Mouse (Mus musculus) forebrain, embryonic 11.5 days (tissue): Measurements from ENCODE around the gene Nrp1. TPM values are rescaled to one million over a fixed set of nuclear protein-coding genes. Genes with fewer than 3 reads are reported as not detected.

Experiments
- ATAC-seq: fragments of 200-750 bp; cut with Nextera tagmentation; replicated peaks from 2 replicates; pipeline ENCODE4 v1.8.0; 2017; ENCODE audit warnings: moderate TSS enrichment; ENCODE audit not compliant: low FRiP score
- DNase-seq: peaks from one replicate; pipeline ENCODE4 v3.0.0-alpha.2; 2017; ENCODE audit warnings: low spot score
- H3K27ac ChIP-seq: fragments of 300-500 bp; sonication (generic); 2 replicates; pipeline ENCODE4 v1.5.1; 2014; ENCODE audit warnings: low read depth, low read length
- H3K27me3 ChIP-seq: fragments of 300-500 bp; sonication (generic); 2 replicates; pipeline ENCODE4 v1.6.1; 2014; ENCODE audit warnings: mild to moderate bottlenecking, low read length, mixed read lengths; ENCODE audit not compliant: control insufficient read depth, insufficient read depth
- H3K36me3 ChIP-seq: fragments of 300-500 bp; sonication (generic); 2 replicates; pipeline ENCODE4 v1.6.1; 2014; ENCODE audit warnings: mild to moderate bottlenecking, low read length, moderate library complexity, mixed read lengths; ENCODE audit not compliant: control insufficient read depth, insufficient read depth
- H3K4me1 ChIP-seq: fragments of 300-500 bp; sonication (generic); replicated peaks from 2 replicates; pipeline ENCODE4 v1.6.1; 2014; ENCODE audit warnings: low read length, mixed read lengths; ENCODE audit not compliant: control insufficient read depth, insufficient read depth
- H3K4me2 ChIP-seq: fragments of 300-500 bp; sonication (generic); 2 replicates; pipeline ENCODE4 v1.6.1; 2014; ENCODE audit warnings: low read depth, mild to moderate bottlenecking, low read length, moderate library complexity, mixed read lengths; ENCODE audit not compliant: severe bottlenecking
- H3K4me3 ChIP-seq: fragments of 300-500 bp; sonication (generic); 2 replicates; pipeline ENCODE4 v1.5.1; 2014; ENCODE audit warnings: low read depth, low read length
- H3K9ac ChIP-seq: fragments of 300-500 bp; sonication (generic); 2 replicates; pipeline ENCODE4 v1.6.1; 2014; ENCODE audit warnings: low read length
- H3K9me3 ChIP-seq: fragments of 300-500 bp; sonication (generic); 2 replicates; pipeline ENCODE4 v1.6.1; 2016; ENCODE audit warnings: low read length, mixed read lengths; ENCODE audit not compliant: control insufficient read depth
- WGBS: fragments of 180-500 bp; shearing (Covaris S2); extraction: QIAGEN DNeasy Blood & Tissue Kit; methylation state at CpG from one replicate; pipeline ENCODE4 v1.1.7; 2014; 5-methylcytosine and 5-hydroxymethylcytosine counted together
- polyA plus RNA-seq: library from polyadenylated mRNA; unstranded; fragments of >200 nt; fragmentation: Nextera tagmentation; extraction: Ambion mirVana; gene quantifications from 2 replicates; pipeline ENCODE4 v1.2.1, GENCODE M21; 2014

Gene Nrp1
- polyA plus RNA-seq, 1 experiment from 2014 or later, result 28.3 TPM

- no peak overlapping the region for H3K9ac ChIP-seq
- H3K27me3 ChIP-seq, result no peaks in the 10 kb centered on the region
- 96% methylated on average over 2 of the region's 2 CpGs for WGBS
- H3K36me3 ChIP-seq, result no peaks in the 10 kb centered on the region
- no peak for ATAC-seq
- no peak for DNase-seq
- no peak overlapping the region for H3K4me2 ChIP-seq
- no peak overlapping the region for H3K4me3 ChIP-seq
- no peak overlapping the region for H3K27ac ChIP-seq
- H3K9me3 ChIP-seq, result no peaks in the 10 kb centered on the region
- no peaks in the 10 kb centered on the region for H3K4me1 ChIP-seq
Measured at GRCm38 (mm10) chr8:128472871-128473270, 114.5 kb downstream of the Nrp1 start.

GRCm38 (mm10) chr8:128473456-128474239 is 115.2 kb downstream of the Nrp1 start:
- ATAC-seq (no peak), DNase-seq (no peak)
- H3K4me2 ChIP-seq, result no peak overlapping the region
- H3K27me3 ChIP-seq, result no peaks in the 10 kb centered on the region
- no peak overlapping the region for H3K4me3 ChIP-seq
- no peaks in the 10 kb centered on the region for H3K4me1 ChIP-seq
- H3K9ac ChIP-seq, result no peak overlapping the region
- no peaks in the 10 kb centered on the region for H3K36me3 ChIP-seq
- no peaks in the 10 kb centered on the region for H3K9me3 ChIP-seq
- H3K27ac ChIP-seq, result no peak overlapping the region
- 84% methylated on average over 5 of the region's 5 CpGs for WGBS

- no peak overlapping the region for H3K4me3 ChIP-seq
- 49% methylated on average over 2 of the region's 2 CpGs for WGBS
- H3K36me3 ChIP-seq, result no peaks in the 10 kb centered on the region
Measured at GRCm38 (mm10) chr8:128474614-128475013, 116.2 kb downstream of the Nrp1 start.

GRCm38 (mm10) chr8:128476206-128476605 is 117.8 kb downstream of the Nrp1 start:
- ATAC-seq, result no peak
- H3K4me3 ChIP-seq, result no peak overlapping the region

More at GRCm38 (mm10) chr8:128474614-128475013, 116.2 kb downstream of the Nrp1 start:
- no peak overlapping the region for H3K27ac ChIP-seq
- ATAC-seq, result no peak
- no peak for DNase-seq
- H3K4me2 ChIP-seq, result no peak overlapping the region
- H3K9ac ChIP-seq, result no peak overlapping the region
- H3K9me3 ChIP-seq, result no peaks in the 10 kb centered on the region
- no peaks in the 10 kb centered on the region for H3K4me1 ChIP-seq
- H3K27me3 ChIP-seq, result no peaks in the 10 kb centered on the region

GRCm38 (mm10) chr8:128478017-128478416 is 119.6 kb downstream of the Nrp1 start:
- no peak overlapping the region for H3K4me2 ChIP-seq
- no peaks in the 10 kb centered on the region for H3K36me3 ChIP-seq
- WGBS, result 81% methylated on average over 4 of the region's 4 CpGs
- H3K9ac ChIP-seq, result no peak overlapping the region
- no peak overlapping the region for H3K4me3 ChIP-seq
- DNase-seq (no peak), ATAC-seq (no peak)
- no peaks in the 10 kb centered on the region for H3K27me3 ChIP-seq
- H3K9me3 ChIP-seq, result no peaks in the 10 kb centered on the region
- H3K4me1 ChIP-seq, result no peaks in the 10 kb centered on the region
- no peak overlapping the region for H3K27ac ChIP-seq

More at GRCm38 (mm10) chr8:128476206-128476605, 117.8 kb downstream of the Nrp1 start:
- Histone ChIP-seq H3K9ac (no peak overlapping the region), H3K4me1 (no peaks in the 10 kb centered on the region), H3K36me3 (no peaks in the 10 kb centered on the region), H3K27ac (no peak overlapping the region), H3K9me3 (no peaks in the 10 kb centered on the region), H3K4me2 (no peak overlapping the region), H3K27me3 (no peaks in the 10 kb centered on the region)
- 85% methylated on average over 1 of the region's 1 CpGs for WGBS
- no peak for DNase-seq

GRCm38 (mm10) chr8:128479309-128480013 is 121.1 kb downstream of the Nrp1 start:
- H3K27ac ChIP-seq, result no peak overlapping the region
- H3K27me3 ChIP-seq, result no peaks in the 10 kb centered on the region
- ATAC-seq, result no peak
- H3K4me1 ChIP-seq, result no peaks in the 10 kb centered on the region
- 74% methylated on average over 5 of the region's 5 CpGs for WGBS
- no peak overlapping the region for H3K4me3 ChIP-seq
- H3K9ac ChIP-seq, result no peak overlapping the region
- DNase-seq, result no peak
- no peak overlapping the region for H3K4me2 ChIP-seq
- H3K36me3 ChIP-seq, result no peaks in the 10 kb centered on the region
- no peaks in the 10 kb centered on the region for H3K9me3 ChIP-seq

GRCm38 (mm10) chr8:128480896-128481665 is 122.7 kb downstream of the Nrp1 start:
- H3K27ac ChIP-seq, result no peak overlapping the region
- H3K4me2 ChIP-seq, result no peak overlapping the region
- no peaks in the 10 kb centered on the region for H3K36me3 ChIP-seq
- no peak overlapping the region for H3K4me3 ChIP-seq
- H3K9ac ChIP-seq, result no peak overlapping the region
- WGBS, result 86% methylated on average over 8 of the region's 8 CpGs
- H3K9me3 ChIP-seq, result no peaks in the 10 kb centered on the region
- H3K4me1 ChIP-seq, result no peaks in the 10 kb centered on the region
- DNase-seq (no peak), ATAC-seq (no peak)
- H3K27me3 ChIP-seq, result no peaks in the 10 kb centered on the region

GRCm38 (mm10) chr8:128483344-128483743 is 124.9 kb downstream of the Nrp1 start:
- WGBS, result 69% methylated on average over 3 of the region's 3 CpGs
- DNase-seq, result no peak
- H3K27ac ChIP-seq, result no peak overlapping the region
- H3K9me3 ChIP-seq, result no peaks in the 10 kb centered on the region
- H3K4me1 ChIP-seq, result peaks cover 2% of the 10 kb centered on the region; the same call in 1 of the 2 replicates
- H3K4me3 ChIP-seq, result no peak overlapping the region
- no peak overlapping the region for H3K9ac ChIP-seq
- no peaks in the 10 kb centered on the region for H3K36me3 ChIP-seq
- ATAC-seq, result no peak
- H3K27me3 ChIP-seq, result no peaks in the 10 kb centered on the region
- H3K4me2 ChIP-seq, result no peak overlapping the region
